Mouse (Mus musculus): Measurements from ENCODE around the gene Cdk17. TPM values are rescaled to one million over a fixed set of nuclear protein-coding genes. Genes with fewer than 3 reads are reported as not detected.

The Cdk17 gene
- polyA plus RNA-seq (2015; fragmentation: Nextera tagmentation; extraction: Ambion mirVana): 39.5 and 41.2 TPM in 2 replicates

DNA sequence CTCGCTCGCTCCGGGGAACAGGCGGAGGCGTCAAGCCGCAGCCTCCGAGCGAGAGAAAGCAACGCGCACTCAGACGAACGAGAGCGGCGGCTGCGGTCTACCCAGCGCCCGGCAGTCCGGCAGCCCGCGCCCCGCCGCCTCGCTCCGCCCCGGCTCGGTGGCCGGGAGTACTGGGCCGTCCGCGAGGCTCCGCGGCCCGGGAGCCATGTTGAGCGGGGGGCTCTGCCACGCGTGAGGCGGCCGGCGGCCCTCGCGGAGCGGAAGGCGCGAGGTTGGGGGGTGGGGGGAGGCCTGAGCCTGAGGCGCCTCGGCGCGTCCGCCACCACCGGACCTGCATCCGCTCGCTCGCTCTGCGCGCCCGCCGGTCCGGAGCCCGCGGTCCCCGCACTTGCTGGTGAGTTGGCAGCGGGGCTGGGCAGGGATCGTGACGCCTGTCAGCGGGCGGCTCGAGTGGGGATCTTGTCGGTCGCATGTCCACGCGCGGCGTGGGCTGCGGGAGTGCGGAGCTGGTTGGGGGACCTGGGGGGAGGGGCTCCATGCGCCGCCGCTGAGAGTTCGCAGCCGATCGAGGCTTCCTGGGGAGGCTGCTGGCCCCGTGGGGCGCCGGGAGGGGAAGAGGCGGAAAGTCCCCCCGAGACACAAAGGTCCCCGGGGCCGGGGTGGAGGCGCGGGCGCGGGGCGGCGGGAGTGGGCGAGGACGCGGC lies at the start of gene Cdk17:
Gene Cdk17, plus strand, starts transcription at position 69 of the 704 bp plus-strand sequence.
- H3K27ac ChIP-seq (replicated peaks): peak within 1 kb of the TSS; percentile 99
- H3K36me3 ChIP-seq: no peaks in the 10 kb centered on the region
- no peaks in the 10 kb centered on the region for H3K9me3 ChIP-seq (replicated peaks)
- H3K4me3 ChIP-seq (replicated peaks): peak within 1 kb of the TSS; percentile 97
- under 1% methylated on average over 86 of the region's 97 CpGs for WGBS
- H3K27me3 ChIP-seq (replicated peaks): no peaks in the 10 kb centered on the region
- peak within 1 kb of the TSS; percentile 100 for H3K9ac ChIP-seq (replicated peaks)
- H3K4me1 ChIP-seq: peaks cover 33% of the 10 kb centered on the region
- peak within 1 kb of the TSS; percentile 67 for H3K4me2 ChIP-seq
- ATAC-seq (ENCODE audit: low FRiP score): peak; percentile 70

- ATAC-seq (ENCODE audit: low FRiP score): no peak
- H3K9me3 ChIP-seq (replicated peaks): no peaks in the 10 kb centered on the region
- H3K9ac ChIP-seq (replicated peaks): no peak overlapping the region
- H3K27me3 ChIP-seq (replicated peaks): no peaks in the 10 kb centered on the region
- no peak overlapping the region for H3K4me2 ChIP-seq
- no peaks in the 10 kb centered on the region for H3K36me3 ChIP-seq
- 40% methylated on average over 8 of the region's 8 CpGs for WGBS
- H3K4me3 ChIP-seq (replicated peaks): no peak overlapping the region
- no peaks in the 10 kb centered on the region for H3K4me1 ChIP-seq
- no peak overlapping the region for H3K27ac ChIP-seq (replicated peaks)
These were observed 49.3 kb upstream of the Cdk17 start for GRCm38 (mm10) chr10:93111412-93111811.

- H3K4me2 ChIP-seq: no peak overlapping the region
- no peak for ATAC-seq (ENCODE audit: low FRiP score)
- no peaks in the 10 kb centered on the region for H3K4me1 ChIP-seq
- no peaks in the 10 kb centered on the region for H3K36me3 ChIP-seq
- WGBS: 93% methylated on average over 6 of the region's 6 CpGs
- H3K4me3 ChIP-seq (replicated peaks): no peak overlapping the region
- H3K27me3 ChIP-seq (replicated peaks): no peaks in the 10 kb centered on the region
- no peak overlapping the region for H3K9ac ChIP-seq (replicated peaks)
- H3K9me3 ChIP-seq (replicated peaks): no peaks in the 10 kb centered on the region
- no peak overlapping the region for H3K27ac ChIP-seq (replicated peaks)
These were observed 48.7 kb upstream of the Cdk17 start for GRCm38 (mm10) chr10:93112021-93112420.

DNA sequence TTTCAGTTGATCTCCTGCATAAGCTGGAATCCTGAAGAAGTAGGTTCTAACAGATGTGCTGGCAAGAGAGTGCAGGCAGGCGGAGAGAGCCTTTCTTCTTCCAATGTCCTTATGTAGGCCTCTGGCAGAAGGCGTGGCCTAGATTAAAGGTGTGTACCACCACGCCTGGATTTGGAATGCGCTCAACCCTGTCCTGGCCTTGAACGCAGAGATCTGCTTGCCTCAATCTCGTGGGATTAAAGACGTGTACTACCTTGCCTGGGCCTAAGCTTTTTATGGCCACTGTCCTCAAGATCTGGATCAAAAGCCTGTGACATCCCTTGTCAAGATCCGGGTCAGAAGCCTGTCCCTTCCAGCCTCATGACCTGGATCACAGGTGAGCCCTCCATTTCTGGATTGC lies 46.7 kb upstream of the Cdk17 start:
- no peak overlapping the region for H3K4me2 ChIP-seq
- no peak overlapping the region for H3K27ac ChIP-seq (replicated peaks)
- no peaks in the 10 kb centered on the region for H3K27me3 ChIP-seq (replicated peaks)
- H3K36me3 ChIP-seq: no peaks in the 10 kb centered on the region
- no peaks in the 10 kb centered on the region for H3K9me3 ChIP-seq (replicated peaks)
- no peak overlapping the region for H3K4me3 ChIP-seq (replicated peaks)
- no peak for ATAC-seq (ENCODE audit: low FRiP score)
- WGBS: 92% methylated on average over 8 of the region's 8 CpGs
- no peak overlapping the region for H3K9ac ChIP-seq (replicated peaks)
- H3K4me1 ChIP-seq: no peaks in the 10 kb centered on the region

DNA sequence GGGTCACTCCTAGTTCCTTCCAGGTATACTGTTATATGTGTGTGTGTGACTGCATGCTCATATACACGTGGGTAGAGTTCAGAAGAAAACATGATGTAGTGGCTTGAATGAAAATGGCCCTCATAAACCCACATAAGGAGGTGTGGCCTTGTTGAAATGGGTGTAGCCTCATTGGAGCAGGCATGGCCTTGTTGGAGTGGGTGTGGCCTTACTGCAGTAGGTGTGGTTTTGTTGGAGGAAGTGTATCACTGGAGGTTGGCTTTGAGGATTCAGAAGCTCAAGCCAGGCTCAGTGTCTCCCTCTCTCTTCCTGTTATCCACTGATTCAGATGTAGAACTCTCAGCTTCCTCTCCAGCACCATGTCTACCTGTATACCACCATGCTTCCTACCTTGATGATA lies 45.9 kb upstream of the Cdk17 start:
- no peak overlapping the region for H3K9ac ChIP-seq (replicated peaks)
- H3K4me3 ChIP-seq (replicated peaks): no peak overlapping the region
- no peak overlapping the region for H3K27ac ChIP-seq (replicated peaks)
- no peaks in the 10 kb centered on the region for H3K36me3 ChIP-seq
- no peaks in the 10 kb centered on the region for H3K27me3 ChIP-seq (replicated peaks)
- H3K4me1 ChIP-seq: no peaks in the 10 kb centered on the region
- no peak overlapping the region for H3K4me2 ChIP-seq
- 85% methylated on average over 1 of the region's 1 CpGs for WGBS
- H3K9me3 ChIP-seq (replicated peaks): no peaks in the 10 kb centered on the region
- ATAC-seq (ENCODE audit: low FRiP score): no peak

DNA sequence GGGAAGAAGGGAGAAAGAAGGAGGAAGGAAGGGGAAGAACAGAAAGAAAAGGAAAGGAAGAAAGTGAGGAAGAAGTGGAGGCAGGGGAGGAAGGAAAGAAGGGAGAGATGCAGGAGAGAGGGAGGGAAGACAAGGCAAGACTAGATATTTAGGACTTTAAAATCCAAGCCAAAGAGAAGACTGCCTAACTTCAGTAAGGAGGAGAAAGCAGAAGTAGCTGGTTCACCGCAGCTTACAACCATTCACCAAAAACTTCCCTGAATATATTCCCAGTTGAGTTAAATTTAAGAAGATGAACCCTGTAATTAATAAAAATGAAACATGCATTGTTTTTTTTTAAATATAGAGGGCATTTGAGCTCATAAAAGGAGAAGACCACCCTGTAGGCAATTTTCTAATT lies 44.9 kb upstream of the Cdk17 start:
- Histone ChIP-seq H3K4me3 (replicated peaks) (no peak overlapping the region), H3K36me3 (no peaks in the 10 kb centered on the region), H3K27ac (replicated peaks) (no peak overlapping the region), H3K9ac (replicated peaks) (no peak overlapping the region), H3K9me3 (replicated peaks) (no peaks in the 10 kb centered on the region), H3K4me1 (no peaks in the 10 kb centered on the region), H3K4me2 (no peak overlapping the region), H3K27me3 (replicated peaks) (no peaks in the 10 kb centered on the region)
- 87% methylated on average over 1 of the region's 1 CpGs for WGBS
- no peak for ATAC-seq (ENCODE audit: low FRiP score)

- Histone ChIP-seq H3K4me2 (no peak overlapping the region), H3K36me3 (no peaks in the 10 kb centered on the region), H3K27ac (replicated peaks) (no peak overlapping the region), H3K4me3 (replicated peaks) (no peak overlapping the region), H3K27me3 (replicated peaks) (no peaks in the 10 kb centered on the region), H3K4me1 (no peaks in the 10 kb centered on the region), H3K9ac (replicated peaks) (no peak overlapping the region), H3K9me3 (replicated peaks) (no peaks in the 10 kb centered on the region)
- WGBS: 87% methylated on average over 3 of the region's 3 CpGs
- no peak for ATAC-seq (ENCODE audit: low FRiP score)
These were observed 44.0 kb upstream of the Cdk17 start for GRCm38 (mm10) chr10:93116636-93117035.

GRCm38 (mm10) chr10:93119809-93120208 lies 40.9 kb upstream of the Cdk17 start:
- H3K9ac ChIP-seq (replicated peaks): no peak overlapping the region
- ATAC-seq (ENCODE audit: low FRiP score): no peak
- no peaks in the 10 kb centered on the region for H3K27me3 ChIP-seq (replicated peaks)
- H3K36me3 ChIP-seq: no peaks in the 10 kb centered on the region
- no peak overlapping the region for H3K4me2 ChIP-seq
- WGBS: 56% methylated on average over 5 of the region's 5 CpGs
- H3K4me1 ChIP-seq: no peaks in the 10 kb centered on the region
- H3K4me3 ChIP-seq (replicated peaks): no peak overlapping the region
- 0 out of 2 replicates have a peak overlapping the region, but pooled peaks have one; percentile 24 for H3K27ac ChIP-seq (replicated peaks)
- H3K9me3 ChIP-seq (replicated peaks): no peaks in the 10 kb centered on the region

DNA sequence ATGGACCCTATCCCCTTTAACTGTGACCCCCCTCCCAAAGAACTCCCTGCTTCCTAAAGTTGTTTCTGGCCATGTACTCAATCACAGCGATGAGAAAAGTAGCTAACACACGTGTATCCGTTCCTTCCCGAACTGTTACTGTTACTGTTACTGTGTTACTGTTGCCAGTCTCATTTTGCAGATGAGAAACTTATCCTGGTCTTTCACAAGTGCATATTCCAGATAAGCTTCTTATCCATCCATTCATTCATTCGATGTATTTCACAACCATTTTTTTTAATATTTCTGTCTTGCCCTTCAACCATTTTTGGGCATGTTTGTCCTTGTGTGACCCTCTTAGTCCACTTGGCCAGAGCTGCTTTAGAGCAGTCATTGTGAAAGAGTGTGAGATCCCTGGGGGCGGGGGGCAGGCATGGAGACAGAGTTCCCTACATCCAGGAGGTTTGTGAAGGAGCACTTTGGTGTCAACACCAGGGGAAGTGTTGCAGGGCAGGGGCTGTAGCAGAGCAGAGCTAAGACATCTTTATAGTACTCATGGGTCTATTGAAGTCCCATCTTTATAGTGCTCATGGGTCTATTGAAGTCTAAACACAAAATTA lies 39.3 kb upstream of the Cdk17 start:
- no peaks in the 10 kb centered on the region for H3K4me1 ChIP-seq
- no peaks in the 10 kb centered on the region for H3K36me3 ChIP-seq
- 90% methylated on average over 6 of the region's 6 CpGs for WGBS
- no peak overlapping the region for H3K4me3 ChIP-seq (replicated peaks)
- H3K9me3 ChIP-seq (replicated peaks): no peaks in the 10 kb centered on the region
- no peaks in the 10 kb centered on the region for H3K27me3 ChIP-seq (replicated peaks)
- H3K4me2 ChIP-seq: no peak overlapping the region
- no peak overlapping the region for H3K27ac ChIP-seq (replicated peaks)
- no peak overlapping the region for H3K9ac ChIP-seq (replicated peaks)
- ATAC-seq (ENCODE audit: low FRiP score): no peak

GRCm38 (mm10) chr10:93122399-93123184 lies 38.1 kb upstream of the Cdk17 start:
- no peaks in the 10 kb centered on the region for H3K4me1 ChIP-seq
- no peak for ATAC-seq (ENCODE audit: low FRiP score)
- no peaks in the 10 kb centered on the region for H3K9me3 ChIP-seq (replicated peaks)
- H3K4me3 ChIP-seq (replicated peaks): no peak overlapping the region
- no peak overlapping the region for H3K27ac ChIP-seq (replicated peaks)
- no peak overlapping the region for H3K9ac ChIP-seq (replicated peaks)
- H3K36me3 ChIP-seq: no peaks in the 10 kb centered on the region
- no peak overlapping the region for H3K4me2 ChIP-seq
- H3K27me3 ChIP-seq (replicated peaks): no peaks in the 10 kb centered on the region
- WGBS: 47% methylated on average over 12 of the region's 12 CpGs

DNA sequence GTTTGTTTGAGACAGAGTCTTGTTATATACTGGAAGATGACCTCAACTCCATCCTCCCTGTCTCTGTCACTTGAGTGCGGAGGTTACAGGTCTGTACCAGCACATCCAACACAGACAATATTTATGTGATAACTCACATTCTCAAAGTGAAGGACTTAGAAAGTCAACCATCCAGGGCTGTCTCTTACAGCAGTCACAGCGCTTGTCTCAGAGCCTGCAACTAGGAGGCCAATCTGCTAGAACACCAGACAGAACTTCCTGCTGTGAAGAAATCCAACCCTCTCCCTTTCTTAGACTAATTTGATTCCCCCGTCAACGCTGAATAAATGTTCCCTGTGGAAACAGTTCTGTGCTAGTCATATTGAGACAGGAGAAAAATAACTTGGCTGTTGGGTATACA lies 37.4 kb upstream of the Cdk17 start:
- WGBS: 80% methylated on average over 4 of the region's 4 CpGs
- no peaks in the 10 kb centered on the region for H3K36me3 ChIP-seq
- no peak for ATAC-seq (ENCODE audit: low FRiP score)
- no peaks in the 10 kb centered on the region for H3K4me1 ChIP-seq
- H3K4me2 ChIP-seq: no peak overlapping the region
- no peaks in the 10 kb centered on the region for H3K9me3 ChIP-seq (replicated peaks)
- H3K27ac ChIP-seq (replicated peaks): no peak overlapping the region
- no peaks in the 10 kb centered on the region for H3K27me3 ChIP-seq (replicated peaks)
- no peak overlapping the region for H3K4me3 ChIP-seq (replicated peaks)
- no peak overlapping the region for H3K9ac ChIP-seq (replicated peaks)
